Mouse (Mus musculus) brain, embryonic 14.5 days (tissue): ENCODE measurements around the gene Atg13. TPM values are rescaled to one million over a fixed set of nuclear protein-coding genes. Genes with fewer than 3 reads are reported as not detected.

Experiments used
- DNase-seq: peaks from one replicate; pipeline ENCODE4 v3.0.0-alpha.2; 2011; ENCODE audit warnings: low read depth
- CTCF ChIP-seq: fragments of 200-500 bp; IDR thresholded peaks from 2 replicates; pipeline ENCODE4 v1.5.1; 2012; ENCODE audit warnings: inconsistent platforms, mild to moderate bottlenecking, moderate library complexity, borderline replicate concordance; ENCODE audit not compliant: insufficient read depth, insufficient read length; ENCODE audit errors: extremely low read depth
- POLR2A ChIP-seq: fragments of 200-500 bp; IDR thresholded peaks from 2 replicates; pipeline ENCODE4 v1.6.1; 2012; ENCODE audit warnings: mild to moderate bottlenecking, inconsistent platforms, borderline replicate concordance; ENCODE audit not compliant: poor library complexity, insufficient read depth, insufficient read length, severe bottlenecking; ENCODE audit errors: extremely low read depth
- polyA plus RNA-seq: library from polyadenylated mRNA; depleted of rRNA; stranded (reverse); fragments of >200 nt; gene quantifications from 2 replicates; pipeline ENCODE4 v1.2.3, GENCODE M21; 2012

The Atg13 gene
- polyA plus RNA-seq, 1 experiment = 62.0 TPM

- no peak for TF ChIP-seq POLR2A
These were observed 54.5 kb downstream of the Atg13 start for GRCm38 (mm10) chr2:91655827-91656226.

GRCm38 (mm10) chr2:91655388-91655787, 55.0 kb downstream of the Atg13 start:
- DNase-seq = no peak
- TF ChIP-seq CTCF = no peak
- TF ChIP-seq POLR2A = no peak

More at GRCm38 (mm10) chr2:91655827-91656226, 54.5 kb downstream of the Atg13 start:
- DNase-seq = no peak

- peak; percentile 20 for DNase-seq
- no peak for TF ChIP-seq CTCF
These were observed 57.5 kb downstream of the Atg13 start for GRCm38 (mm10) chr2:91652863-91653262.

DNA sequence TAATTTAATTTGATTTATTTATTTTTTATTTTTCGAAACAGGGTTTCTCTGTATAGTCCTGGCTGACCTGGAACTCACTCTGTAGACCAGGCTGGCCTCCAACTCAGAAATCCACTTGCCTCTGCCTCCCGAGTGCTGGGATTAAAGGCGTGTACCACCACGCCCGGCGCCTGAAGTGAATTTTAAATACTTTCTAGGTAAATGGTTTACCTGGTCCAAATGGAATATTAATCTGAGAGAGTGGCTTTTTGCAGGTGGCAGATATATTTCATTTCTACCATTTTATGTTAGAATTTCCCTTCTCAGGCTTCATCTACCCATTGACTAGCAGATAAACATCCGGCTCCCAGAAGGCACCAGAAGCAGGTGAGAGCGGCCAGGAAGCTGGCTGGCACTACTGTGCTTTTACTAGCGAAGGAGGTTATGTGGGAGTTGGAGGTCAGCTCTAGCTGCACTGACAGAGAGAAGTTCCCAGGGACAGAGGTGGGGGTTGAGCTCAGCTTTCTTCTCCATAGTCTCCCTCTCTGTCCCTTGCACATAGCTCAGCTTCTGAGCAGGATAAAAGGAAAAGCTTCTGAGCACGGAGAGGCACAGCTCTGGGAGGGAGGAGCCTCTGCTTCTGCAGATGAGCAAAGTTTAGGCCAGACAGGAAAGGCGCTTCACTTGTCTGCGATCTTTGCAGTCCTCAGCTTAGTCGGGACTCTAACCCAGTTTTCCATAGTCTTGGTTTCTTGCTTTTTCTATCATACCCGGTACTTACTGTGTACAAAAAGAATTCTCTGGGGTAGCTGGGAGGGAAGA, 58.7 kb downstream of the Atg13 start:
- TF ChIP-seq CTCF (no peak), POLR2A (no peak)
- no peak for DNase-seq

GRCm38 (mm10) chr2:91650360-91650995, 59.9 kb downstream of the Atg13 start:
- DNase-seq = no peak
- TF ChIP-seq CTCF = no peak
- TF ChIP-seq POLR2A = no peak

GRCm38 (mm10) chr2:91649553-91650359, 60.6 kb downstream of the Atg13 start, which contains the start of the genes Zfp408 and Arhgap1:
TSS of gene Zfp408 (minus strand) at chr2:91649791.
TSS of gene Arhgap1 (plus strand) at chr2:91649860.
- TF ChIP-seq POLR2A (peak; percentile 43; the same call in 1 of the 2 replicates), CTCF (no peak)
- peak; percentile 99 for DNase-seq

DNA sequence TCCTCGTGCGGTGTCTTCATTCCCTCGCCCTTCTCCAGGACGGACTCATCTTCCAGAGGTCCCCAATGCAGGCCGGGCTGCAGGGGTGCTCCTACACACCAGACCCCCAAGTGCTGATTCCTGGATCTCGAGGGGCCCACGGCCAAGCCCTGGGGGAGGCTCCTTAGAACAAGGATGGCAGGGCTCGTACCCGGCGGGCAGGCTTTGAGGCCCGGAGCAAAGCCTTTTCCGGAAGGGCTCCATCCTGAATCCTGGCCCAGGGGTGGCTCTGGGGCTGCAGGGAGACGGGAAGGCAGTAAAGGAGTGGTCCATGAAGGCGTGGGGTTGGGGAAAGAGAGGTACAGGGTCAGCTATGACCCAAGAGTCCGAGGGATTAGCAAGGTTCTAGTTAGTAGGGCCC, 61.2 kb downstream of the Atg13 start:
- DNase-seq = no peak
- no peak for TF ChIP-seq CTCF
- TF ChIP-seq POLR2A = no peak

- peak; percentile 76 for DNase-seq
- TF ChIP-seq POLR2A (no peak), CTCF (peak; percentile 64; the same call in 1 of the 2 replicates)
These were observed 63.6 kb downstream of the Atg13 start for GRCm38 (mm10) chr2:91646733-91647132.

DNA sequence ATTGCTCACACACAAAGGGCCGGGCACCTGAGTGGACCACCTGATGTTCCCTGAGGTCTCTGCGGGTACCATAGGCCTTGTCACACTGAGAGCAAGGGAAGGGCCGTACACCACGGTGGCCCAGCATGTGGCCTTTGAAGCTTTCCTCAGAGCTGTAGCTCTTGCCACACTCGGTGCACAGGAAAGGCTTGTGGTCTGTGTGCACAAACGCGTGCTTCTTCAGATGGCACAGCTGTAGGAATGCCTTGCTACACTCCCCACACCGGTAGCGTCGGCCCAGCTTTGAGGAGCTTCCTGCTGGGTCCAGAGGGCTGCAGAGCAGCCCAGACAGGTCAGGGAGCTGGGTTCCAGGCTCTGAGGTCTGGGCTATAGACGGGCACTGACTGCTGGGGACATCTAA, 64.6 kb downstream of the Atg13 start:
- DNase-seq = no peak

GRCm38 (mm10) chr2:91645354-91645753, 65.0 kb downstream of the Atg13 start:
- TF ChIP-seq CTCF = no peak
- TF ChIP-seq POLR2A = no peak
- no peak for DNase-seq

More for the DNA sequence above, 64.6 kb downstream of the Atg13 start:
- no peak for TF ChIP-seq POLR2A
- no peak for TF ChIP-seq CTCF

DNA sequence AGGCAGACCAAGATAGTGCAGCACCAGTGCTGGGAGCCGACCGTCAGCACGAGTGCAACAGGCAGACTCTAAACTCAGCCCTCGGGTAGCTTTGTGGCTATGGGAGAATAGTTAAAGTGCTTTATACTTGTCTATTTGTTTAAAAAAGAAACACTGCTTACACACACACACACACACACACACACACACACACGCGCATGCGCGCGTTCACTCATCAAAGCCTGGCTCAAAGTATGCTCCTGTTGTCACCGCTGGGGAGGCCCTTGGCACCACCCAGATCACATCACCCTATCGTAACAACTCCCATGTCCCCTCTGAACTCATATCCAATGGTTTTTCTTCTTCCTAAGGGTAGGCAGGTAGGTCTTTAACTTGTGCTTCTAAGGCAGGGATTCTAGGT, 66.4 kb downstream of the Atg13 start:
- DNase-seq = no peak
- no peak for TF ChIP-seq CTCF
- TF ChIP-seq POLR2A = no peak
